Mouse (Mus musculus) stomach, postnatal 0 days (tissue): ENCODE measurements at regions not wholly inside any gene's neighbourhood (a gene's known extent, or its start where the extent isn't known, plus 50 kb on each side); places are given as distances from the start of the nearest gene placed in this dataset.

ENCODE experiments used
- CTCF ChIP-seq: IDR thresholded peaks from 2 replicates; pipeline ENCODE4 v1.5.1; 2016; ENCODE audit warnings: antibody characterized with exemption, low read depth, mild to moderate bottlenecking, moderate library complexity
- EP300 ChIP-seq: optimal IDR thresholded peaks from 2 replicates; pipeline ENCODE3; 2016; ENCODE audit warnings: antibody characterized with exemption

DNA sequence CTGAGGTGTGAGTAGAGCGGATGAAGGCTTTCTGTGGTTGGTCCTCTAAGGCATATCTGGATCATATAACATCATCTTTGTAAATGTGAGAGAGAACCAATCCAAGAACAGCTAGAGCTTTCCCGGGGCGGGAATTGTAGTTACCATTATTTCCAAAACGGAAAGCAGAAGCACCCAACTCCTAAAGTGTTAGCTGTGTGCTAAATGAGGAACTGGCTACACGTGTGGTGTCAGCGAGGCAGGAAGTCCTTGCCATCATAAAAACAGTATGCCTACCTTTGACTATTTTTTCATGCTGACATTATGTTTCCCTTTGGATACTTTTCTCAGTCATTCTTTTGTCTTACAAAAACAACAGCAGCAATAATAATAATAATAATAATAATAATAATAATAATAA is 68.8 kb upstream of the Lsm6 start:
- TF ChIP-seq CTCF: no peak
- no peak for TF ChIP-seq EP300
